In the genomic region with DNA sequence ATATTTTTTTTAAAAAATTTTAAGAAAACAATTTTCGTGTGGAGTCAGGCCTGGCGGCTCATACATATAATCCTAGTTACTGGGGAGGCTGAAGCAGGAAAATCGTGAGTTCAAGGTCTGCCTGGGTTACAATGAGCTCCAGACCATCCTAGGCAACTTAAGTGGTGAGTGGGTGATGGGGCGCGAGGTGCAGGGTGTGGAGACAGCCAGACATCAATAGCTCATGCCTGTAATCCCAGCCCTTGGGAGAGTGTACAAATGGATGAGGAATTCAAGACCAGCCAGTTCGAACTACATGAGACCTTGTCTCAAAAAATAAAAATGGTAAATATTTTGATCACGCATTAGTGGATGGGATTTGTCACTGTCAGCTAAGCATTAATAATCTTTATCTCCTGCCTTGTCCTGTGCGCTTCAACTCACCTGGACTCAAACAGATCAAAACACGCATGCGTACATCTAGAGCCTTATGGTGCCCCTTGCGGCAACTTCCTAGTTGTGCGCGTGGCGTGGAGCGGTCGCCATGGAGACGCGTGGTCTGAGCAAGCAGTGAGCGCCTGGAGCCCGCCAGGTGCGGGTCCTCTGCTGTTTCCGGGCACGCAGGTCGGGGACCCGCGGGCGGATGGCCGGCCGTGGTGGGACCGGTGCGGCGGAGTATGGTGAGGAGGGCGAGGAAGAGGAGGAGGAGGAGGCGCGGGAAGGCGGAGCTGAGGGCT, we compare ENCODE assay signal across 8 mouse cellular contexts. TPM values are rescaled to one million over a fixed set of nuclear protein-coding genes. Genes with fewer than 3 reads are reported as not detected.
DNase-seq lines count a peak whose midpoint lies in the region; ATAC-seq lines count a peak whose summit lies in the region.

TSS of gene 1700016K19Rik (plus strand) at position 473 of the 716 bp plus-strand sequence.

- no peaks in the 10 kb centered on the region for H3K36me3 ChIP-seq in hindbrain, embryonic 13.5 days

- ATAC-seq in hindbrain, embryonic 13.5 days (ENCODE audit: low FRiP score), result peak; percentile 79

- H3K9ac ChIP-seq in hindbrain, embryonic 13.5 days, result peak within 1 kb of the TSS; percentile 58; the same call in 1 of the 2 replicates

- H3K4me2 ChIP-seq in hindbrain, embryonic 13.5 days, result peak within 1 kb of the TSS; percentile 85

- peaks cover 8% of the 10 kb centered on the region for H3K4me1 ChIP-seq in hindbrain, embryonic 13.5 days (replicated peaks)

- peak; percentile 66 for DNase-seq in MEL-GATA-1-ER (ENCODE audit: extremely low read depth, low read depth)
- DNase-seq in cerebellum, postnatal 10 days, result peak; percentile 92
- peak; percentile 65 to 75 for DNase-seq in frontal cortex, postnatal 14 days (ENCODE audit: low spot score in 2 of 2)
- DNase-seq in layer of hippocampus, postnatal 14 days (ENCODE audit: low spot score in 2 of 2), result peak; percentile 69 to 74
- DNase-seq in lung, postnatal 10 days, result peak; percentile 89
- DNase-seq in retina, adult 2 months (ENCODE audit: low read depth, low spot score), result peak; percentile 71
- peak; percentile 89 for DNase-seq in thymus, postnatal 25 days

- 14% methylated on average over 36 of the region's 36 CpGs for WGBS in hindbrain, embryonic 13.5 days

- no peaks in the 10 kb centered on the region for H3K9me3 ChIP-seq in hindbrain, embryonic 13.5 days

- H3K27ac ChIP-seq in hindbrain, embryonic 13.5 days, result no peak within 1 kb of the TSS

- H3K4me3 ChIP-seq in hindbrain, embryonic 13.5 days, result peak within 1 kb of the TSS; percentile 57

- peaks cover 23% of the 10 kb centered on the region for H3K27me3 ChIP-seq in hindbrain, embryonic 13.5 days

RNA-seq across cellular contexts. Expression of gene 1700016K19Rik, which starts in this region (rescaled TPM):
- 1.7 and 5.5 TPM in 2 replicates for polyA plus RNA-seq in hindbrain, embryonic 13.5 days (2015; fragmentation: Nextera tagmentation; extraction: Ambion mirVana)
- 1 to 10 TPM; 2.6 to 2.8 TPM for total RNA-seq in layer of hippocampus, postnatal 14 days (2021)
